Mouse (Mus musculus) forebrain, embryonic 11.5 days (tissue): ENCODE results near the gene Selenom. TPM values are rescaled to one million over a fixed set of nuclear protein-coding genes. Genes with fewer than 3 reads are reported as not detected.

ENCODE experiments used
- ATAC-seq: fragments of 200-750 bp; cut with Nextera tagmentation; replicated peaks from 2 replicates; pipeline ENCODE4 v1.8.0; 2017; ENCODE audit warnings: moderate TSS enrichment; ENCODE audit not compliant: low FRiP score
- DNase-seq: peaks from one replicate; pipeline ENCODE4 v3.0.0-alpha.2; 2017; ENCODE audit warnings: low spot score
- H3K27ac ChIP-seq: fragments of 300-500 bp; sonication (generic); 2 replicates; pipeline ENCODE4 v1.5.1; 2014; ENCODE audit warnings: low read depth, low read length
- H3K27me3 ChIP-seq: fragments of 300-500 bp; sonication (generic); 2 replicates; pipeline ENCODE4 v1.6.1; 2014; ENCODE audit warnings: mild to moderate bottlenecking, low read length, mixed read lengths; ENCODE audit not compliant: control insufficient read depth, insufficient read depth
- H3K36me3 ChIP-seq: fragments of 300-500 bp; sonication (generic); 2 replicates; pipeline ENCODE4 v1.6.1; 2014; ENCODE audit warnings: mild to moderate bottlenecking, low read length, moderate library complexity, mixed read lengths; ENCODE audit not compliant: control insufficient read depth, insufficient read depth
- H3K4me1 ChIP-seq: fragments of 300-500 bp; sonication (generic); replicated peaks from 2 replicates; pipeline ENCODE4 v1.6.1; 2014; ENCODE audit warnings: low read length, mixed read lengths; ENCODE audit not compliant: control insufficient read depth, insufficient read depth
- H3K4me2 ChIP-seq: fragments of 300-500 bp; sonication (generic); 2 replicates; pipeline ENCODE4 v1.6.1; 2014; ENCODE audit warnings: low read depth, mild to moderate bottlenecking, low read length, moderate library complexity, mixed read lengths; ENCODE audit not compliant: severe bottlenecking
- H3K4me3 ChIP-seq: fragments of 300-500 bp; sonication (generic); 2 replicates; pipeline ENCODE4 v1.5.1; 2014; ENCODE audit warnings: low read depth, low read length
- H3K9ac ChIP-seq: fragments of 300-500 bp; sonication (generic); 2 replicates; pipeline ENCODE4 v1.6.1; 2014; ENCODE audit warnings: low read length
- H3K9me3 ChIP-seq: fragments of 300-500 bp; sonication (generic); 2 replicates; pipeline ENCODE4 v1.6.1; 2016; ENCODE audit warnings: low read length, mixed read lengths; ENCODE audit not compliant: control insufficient read depth
- WGBS: fragments of 180-500 bp; shearing (Covaris S2); extraction: QIAGEN DNeasy Blood & Tissue Kit; methylation state at CpG from one replicate; pipeline ENCODE4 v1.1.7; 2014; 5-methylcytosine and 5-hydroxymethylcytosine counted together
- polyA plus RNA-seq: library from polyadenylated mRNA; unstranded; fragments of >200 nt; fragmentation: Nextera tagmentation; extraction: Ambion mirVana; gene quantifications from 2 replicates; pipeline ENCODE4 v1.2.1, GENCODE M21; 2014

Selenom gene
- polyA plus RNA-seq, 1 experiment from 2014 or later: 47.3 TPM

DNA sequence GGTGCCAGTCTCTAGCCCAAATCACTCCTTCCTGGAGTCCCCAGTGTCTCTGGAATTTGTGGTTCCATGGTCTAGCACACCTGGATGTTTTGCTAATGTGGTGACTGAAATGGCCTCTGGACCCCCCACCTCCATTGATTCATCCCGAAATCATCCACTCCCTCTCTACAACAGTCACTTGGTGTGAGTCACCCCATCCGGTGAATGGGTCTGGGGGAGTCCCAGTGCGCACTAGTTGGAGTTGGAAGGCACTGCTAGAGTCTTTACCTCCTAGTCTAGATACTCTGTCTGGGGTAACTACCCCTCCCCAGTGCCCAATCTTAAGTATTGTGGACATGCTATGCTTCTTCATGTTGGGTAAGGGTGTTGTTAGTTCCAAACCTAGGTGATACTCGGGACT, 23.9 kb downstream of the Selenom start:
- Histone ChIP-seq H3K27ac (no peak overlapping the region), H3K36me3 (no peaks in the 10 kb centered on the region), H3K27me3 (no peaks in the 10 kb centered on the region), H3K9ac (peak overlapping the region; percentile 56), H3K4me3 (peak overlapping the region; percentile 52), H3K4me1 (peaks cover 16% of the 10 kb centered on the region), H3K9me3 (no peaks in the 10 kb centered on the region), H3K4me2 (peak overlapping the region; percentile 75)
- DNase-seq: no peak
- ATAC-seq: no peak
- 60% methylated on average over 4 of the region's 4 CpGs for WGBS

GRCm38 (mm10) chr11:3539111-3539825, 24.8 kb downstream of the Selenom start:
- Histone ChIP-seq H3K27ac (no peak overlapping the region), H3K4me3 (peak overlapping the region; percentile 52), H3K4me1 (peaks cover 16% of the 10 kb centered on the region), H3K27me3 (no peaks in the 10 kb centered on the region), H3K36me3 (no peaks in the 10 kb centered on the region), H3K9me3 (no peaks in the 10 kb centered on the region), H3K4me2 (peak overlapping the region; percentile 75), H3K9ac (peak overlapping the region; percentile 56)
- DNase-seq (peak; percentile 92), ATAC-seq (peak; percentile 92)
- 5% methylated on average over 33 of the region's 33 CpGs for WGBS

GRCm38 (mm10) chr11:3539826-3540196, 25.3 kb downstream of the Selenom start:
- Histone ChIP-seq H3K36me3 (no peaks in the 10 kb centered on the region), H3K9ac (peak overlapping the region; percentile 47; the same call in 1 of the 2 replicates), H3K27ac (no peak overlapping the region), H3K4me1 (peaks cover 14% of the 10 kb centered on the region), H3K9me3 (peaks cover 4% of the 10 kb centered on the region; the same call in 1 of the 2 replicates), H3K27me3 (no peaks in the 10 kb centered on the region), H3K4me3 (peak overlapping the region; percentile 52), H3K4me2 (peak overlapping the region; percentile 75)
- WGBS: 85% methylated on average over 4 of the region's 4 CpGs
- DNase-seq: no peak
- no peak for ATAC-seq

DNA sequence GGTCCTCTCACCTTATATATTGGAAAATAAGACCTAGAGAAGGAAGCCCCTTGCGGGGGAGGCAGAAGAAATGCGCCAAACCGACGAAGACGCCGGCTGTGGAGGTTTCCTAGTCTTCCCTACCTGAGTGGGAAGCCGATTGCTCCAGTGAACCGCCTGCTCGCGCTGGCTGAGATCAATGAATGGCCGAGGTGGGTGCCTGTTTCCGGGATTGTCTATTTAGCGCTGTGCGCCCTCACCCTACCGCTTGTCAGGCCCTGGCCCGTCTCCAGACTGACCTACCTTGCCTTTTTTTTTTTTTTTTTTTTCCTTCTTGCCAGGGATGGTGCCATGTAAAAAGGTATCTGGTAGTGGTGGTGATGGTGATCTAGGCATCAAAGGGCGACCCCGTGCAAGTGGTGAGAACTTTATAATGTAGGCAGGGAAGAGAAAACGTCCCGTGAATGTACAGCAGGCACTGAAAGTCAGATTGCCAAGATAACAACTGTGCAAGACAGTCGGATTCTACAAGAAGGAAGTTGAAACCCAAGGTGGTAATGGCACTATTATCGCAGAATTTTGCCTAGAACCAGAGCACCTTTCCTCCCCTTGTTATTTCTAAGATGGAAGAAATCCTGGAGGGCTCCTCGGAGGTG, 26.1 kb downstream of the Selenom start, which contains the start of gene Smtn:
Gene Smtn (minus strand): TSS at position 162 of the 635 bp plus-strand sequence.
- ATAC-seq (no peak), DNase-seq (no peak)
- 91% methylated on average over 23 of the region's 23 CpGs for WGBS
- Histone ChIP-seq H3K4me1 (peaks cover 11% of the 10 kb centered on the region; the same call in 1 of the 2 replicates), H3K36me3 (no peaks in the 10 kb centered on the region), H3K27ac (no peak within 1 kb of the TSS), H3K4me3 (peak within 1 kb of the TSS; percentile 52), H3K9me3 (peaks cover 4% of the 10 kb centered on the region; the same call in 1 of the 2 replicates), H3K4me2 (peak within 1 kb of the TSS; percentile 75), H3K9ac (peak within 1 kb of the TSS; percentile 47; the same call in 1 of the 2 replicates), H3K27me3 (no peaks in the 10 kb centered on the region)

GRCm38 (mm10) chr11:3541932-3542331, 27.4 kb downstream of the Selenom start:
- DNase-seq (no peak), ATAC-seq (no peak)
- Histone ChIP-seq H3K36me3 (no peaks in the 10 kb centered on the region), H3K4me2 (no peak overlapping the region), H3K27ac (no peak overlapping the region), H3K27me3 (no peaks in the 10 kb centered on the region), H3K4me1 (peaks cover 8% of the 10 kb centered on the region; the same call in 1 of the 2 replicates), H3K9ac (no peak overlapping the region), H3K9me3 (peaks cover 4% of the 10 kb centered on the region; the same call in 1 of the 2 replicates), H3K4me3 (no peak overlapping the region)
- 63% methylated on average over 3 of the region's 3 CpGs for WGBS

DNA sequence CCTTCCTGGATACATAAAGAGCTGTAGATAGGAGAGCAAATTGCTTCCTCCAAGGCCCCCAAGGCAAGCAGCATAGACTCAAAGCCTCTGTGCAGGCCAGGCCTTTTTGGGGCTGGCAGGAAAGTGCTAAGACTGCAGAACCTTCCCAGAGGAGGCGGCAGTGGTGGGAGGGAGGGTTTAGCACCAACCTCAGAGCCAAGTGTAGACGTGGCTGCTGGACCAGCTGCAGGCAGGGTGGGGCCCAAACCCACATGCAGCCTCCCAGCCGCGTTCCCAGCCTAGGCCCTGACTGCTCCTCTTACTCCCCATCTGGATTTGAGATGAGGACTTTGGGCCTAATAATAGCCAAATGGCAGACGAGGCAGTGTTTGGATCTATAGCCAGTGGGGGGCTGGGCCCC, 28.5 kb downstream of the Selenom start:
- ATAC-seq: no peak

DNA sequence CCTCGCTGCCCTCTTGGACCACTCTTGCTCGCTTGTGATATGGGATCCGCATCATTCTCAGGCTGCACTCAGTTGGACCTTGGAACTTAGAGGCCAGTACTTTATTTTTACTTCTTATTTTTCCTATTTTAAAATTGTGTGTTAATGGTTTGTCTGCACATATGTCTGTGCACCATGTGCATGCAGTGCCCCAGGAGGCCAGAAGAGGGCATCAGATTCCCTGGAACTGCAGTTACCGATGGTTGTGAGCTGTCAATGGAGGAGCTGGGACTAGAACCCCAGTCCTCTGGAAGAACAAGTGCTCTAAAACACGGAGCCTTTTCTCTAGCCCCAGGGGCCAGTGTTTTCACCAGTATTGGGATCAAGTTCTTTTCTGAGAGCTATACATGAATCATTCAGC, 29.9 kb downstream of the Selenom start:
- Histone ChIP-seq H3K27me3 (no peaks in the 10 kb centered on the region), H3K4me3 (no peak overlapping the region), H3K36me3 (no peaks in the 10 kb centered on the region), H3K4me1 (peaks cover 3% of the 10 kb centered on the region; the same call in 1 of the 2 replicates), H3K4me2 (no peak overlapping the region), H3K9ac (no peak overlapping the region), H3K9me3 (peaks cover 4% of the 10 kb centered on the region; the same call in 1 of the 2 replicates), H3K27ac (no peak overlapping the region)
- 95% methylated on average over 5 of the region's 5 CpGs for WGBS
- no peak for ATAC-seq
- DNase-seq: no peak

More for the DNA sequence above, 28.5 kb downstream of the Selenom start:
- Histone ChIP-seq H3K9ac (no peak overlapping the region), H3K9me3 (peaks cover 4% of the 10 kb centered on the region; the same call in 1 of the 2 replicates), H3K4me2 (no peak overlapping the region), H3K4me3 (no peak overlapping the region), H3K4me1 (peaks cover 8% of the 10 kb centered on the region; the same call in 1 of the 2 replicates), H3K27ac (no peak overlapping the region), H3K36me3 (no peaks in the 10 kb centered on the region), H3K27me3 (no peaks in the 10 kb centered on the region)
- DNase-seq: no peak
- WGBS: 62% methylated on average over 5 of the region's 5 CpGs

DNA sequence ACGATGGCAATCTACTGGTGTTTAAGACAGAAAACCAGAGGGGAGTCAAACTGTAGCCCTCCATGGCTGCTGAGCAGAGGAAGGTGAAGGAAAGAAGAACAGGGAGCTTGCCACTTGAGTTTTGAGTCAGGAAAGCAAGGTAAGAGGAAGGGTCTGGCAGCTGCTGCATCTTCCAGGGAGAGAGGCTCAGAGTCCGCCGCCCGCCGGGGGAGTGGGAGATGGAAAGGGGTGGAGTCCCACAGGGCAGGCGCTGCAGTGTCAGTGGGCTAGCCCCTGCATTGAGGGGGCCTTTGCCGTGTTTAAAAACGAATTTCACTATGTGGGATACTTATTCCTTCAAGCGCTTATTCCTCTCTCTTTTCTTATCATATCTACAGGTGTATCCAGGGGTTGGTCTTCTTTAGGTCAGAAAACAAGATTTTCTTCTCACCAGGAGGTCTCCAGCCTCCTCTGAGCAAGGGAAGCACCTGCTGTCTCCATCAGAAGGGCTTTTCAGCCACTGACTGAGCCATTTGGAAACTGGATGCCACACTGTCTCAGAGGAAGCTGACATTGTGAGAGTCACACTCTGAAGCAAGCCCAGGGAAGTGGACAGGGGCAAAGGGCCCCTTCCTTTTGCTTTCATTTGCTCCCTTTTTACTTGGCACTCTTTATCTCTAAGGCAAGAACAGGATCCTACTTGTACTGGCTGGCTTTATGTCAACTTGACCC, 31.2 kb downstream of the Selenom start:
- H3K4me1 ChIP-seq: no peaks in the 10 kb centered on the region
- H3K4me2 ChIP-seq: no peak overlapping the region
- WGBS: 8% methylated on average over 9 of the region's 9 CpGs
- no peak overlapping the region for H3K27ac ChIP-seq
- H3K27me3 ChIP-seq: no peaks in the 10 kb centered on the region
- H3K9ac ChIP-seq: no peak overlapping the region
- no peak for DNase-seq
- H3K4me3 ChIP-seq: no peak overlapping the region
- ATAC-seq: no peak
- H3K9me3 ChIP-seq: peaks cover 4% of the 10 kb centered on the region; the same call in 1 of the 2 replicates
- H3K36me3 ChIP-seq: no peaks in the 10 kb centered on the region
